15 mouse cellular contexts compared by ENCODE assay signal in the genomic region with DNA sequence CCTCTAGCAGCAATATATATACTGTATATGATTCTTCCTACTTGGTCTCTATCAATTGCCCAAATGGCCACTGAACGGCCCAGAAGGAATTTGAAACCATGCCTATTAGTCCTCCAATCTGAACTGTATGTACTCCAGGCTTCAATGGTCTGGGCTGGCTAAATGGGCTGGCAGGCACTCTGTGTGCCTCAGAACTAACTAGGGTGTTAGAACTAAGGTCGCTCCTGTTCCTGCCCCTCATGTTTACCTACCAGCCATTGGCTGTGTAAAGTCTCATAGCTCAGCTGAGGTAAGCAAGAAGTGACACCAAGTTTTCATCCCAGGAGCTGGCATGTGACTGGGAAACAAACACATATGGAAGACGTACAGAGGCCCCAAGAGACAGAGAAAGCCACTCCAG.
"Had no signal": no experiment of that assay in that cellular context is flagged by ENCODE, and none has a peak within 500 bp of the region (broad histone marks: within the 10 kb centered on the region; RNA-seq: fewer than 3 reads in every experiment).

No protein-coding gene starts in this region.

- DNase-seq: kidney, adult 18-20 months; kidney, adult 9 months; layer of hippocampus, postnatal 36 days; lung, adult 2 months; lung, postnatal 14 days; lung, postnatal 4 days; midbrain, embryonic 14.5 days; thymus, adult 2 months; thymus, postnatal 14 days; thymus, postnatal 4 days had no signal

- H3K4me3 ChIP-seq: left cerebral cortex, adult 2 months had no signal

- ATAC-seq: inflammation-experienced regulatory T-cells, adult 6 months had no signal

- H3K4me2 ChIP-seq: midbrain, embryonic 11.5 days had no signal

- H3K27ac ChIP-seq: left cerebral cortex, adult 2 months; liver, embryonic 14.5 days; stomach, postnatal 0 days had no signal

- H3K9ac ChIP-seq: liver, embryonic 14.5 days had no signal
